Mouse (Mus musculus): ENCODE measurements around the gene Enpp5.
A peak's percentile ranks its signal among the peaks of the same experiment; 100 is the strongest.

The Enpp5 gene

DNA sequence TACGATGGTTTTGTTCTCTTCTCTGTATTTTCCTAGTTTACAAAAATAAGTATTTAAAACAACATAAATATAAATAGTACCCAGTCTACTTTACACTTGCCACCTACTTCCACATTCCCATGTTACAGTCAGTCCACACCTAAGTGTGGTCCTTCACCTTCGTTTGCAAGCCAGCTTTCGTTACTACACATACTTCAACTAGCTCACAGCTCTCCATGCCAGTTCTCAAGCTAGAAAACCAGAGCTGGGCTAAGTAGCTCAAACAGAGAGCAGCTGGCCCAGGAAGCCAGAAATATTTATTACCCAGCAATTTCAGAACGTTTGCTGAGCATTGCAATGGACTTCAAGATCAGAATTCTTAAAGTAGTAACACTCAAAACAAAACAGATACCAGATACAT, 21.9 kb downstream of the Enpp5 start:
- DNase-seq: no peak

DNA sequence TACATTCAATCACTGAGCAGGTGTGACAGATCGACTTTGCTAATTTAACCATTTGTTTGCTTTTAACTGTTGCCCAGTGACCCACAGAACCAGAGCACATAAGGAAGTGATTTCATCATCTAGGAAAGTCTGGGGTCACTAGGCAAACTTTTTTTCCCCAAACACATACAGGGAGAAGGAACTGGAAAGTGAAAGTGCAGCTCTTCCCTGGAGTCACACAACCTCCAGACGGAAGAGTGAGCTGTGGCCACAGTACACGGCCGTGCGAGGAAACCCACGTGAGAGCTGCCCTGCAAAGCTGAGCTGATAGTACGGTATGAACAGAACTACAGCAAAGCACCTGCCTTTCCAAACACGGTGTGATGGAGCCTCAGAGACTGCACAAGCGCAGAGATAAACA, 22.3 kb downstream of the Enpp5 start:
- no peak for DNase-seq

DNA sequence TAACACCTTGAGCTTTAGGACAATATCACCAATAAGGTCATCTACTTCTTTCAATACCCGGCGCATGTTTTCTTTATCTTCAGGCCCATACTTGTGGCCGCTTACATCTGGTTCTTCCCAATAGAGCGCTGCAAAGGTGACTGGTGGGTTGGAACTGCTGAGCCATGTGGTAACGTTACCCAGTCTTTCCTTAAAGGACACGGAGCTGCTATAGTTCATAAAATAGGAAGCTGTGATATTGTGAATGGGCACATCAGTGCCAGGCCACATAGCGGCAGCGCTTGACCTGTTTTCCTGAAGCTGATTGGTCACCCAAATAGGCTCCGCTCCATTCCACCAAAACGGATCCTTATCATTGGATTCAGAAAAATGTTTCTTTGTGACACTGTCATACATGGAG, 23.3 kb downstream of the Enpp5 start:
- DNase-seq: no peak

DNA sequence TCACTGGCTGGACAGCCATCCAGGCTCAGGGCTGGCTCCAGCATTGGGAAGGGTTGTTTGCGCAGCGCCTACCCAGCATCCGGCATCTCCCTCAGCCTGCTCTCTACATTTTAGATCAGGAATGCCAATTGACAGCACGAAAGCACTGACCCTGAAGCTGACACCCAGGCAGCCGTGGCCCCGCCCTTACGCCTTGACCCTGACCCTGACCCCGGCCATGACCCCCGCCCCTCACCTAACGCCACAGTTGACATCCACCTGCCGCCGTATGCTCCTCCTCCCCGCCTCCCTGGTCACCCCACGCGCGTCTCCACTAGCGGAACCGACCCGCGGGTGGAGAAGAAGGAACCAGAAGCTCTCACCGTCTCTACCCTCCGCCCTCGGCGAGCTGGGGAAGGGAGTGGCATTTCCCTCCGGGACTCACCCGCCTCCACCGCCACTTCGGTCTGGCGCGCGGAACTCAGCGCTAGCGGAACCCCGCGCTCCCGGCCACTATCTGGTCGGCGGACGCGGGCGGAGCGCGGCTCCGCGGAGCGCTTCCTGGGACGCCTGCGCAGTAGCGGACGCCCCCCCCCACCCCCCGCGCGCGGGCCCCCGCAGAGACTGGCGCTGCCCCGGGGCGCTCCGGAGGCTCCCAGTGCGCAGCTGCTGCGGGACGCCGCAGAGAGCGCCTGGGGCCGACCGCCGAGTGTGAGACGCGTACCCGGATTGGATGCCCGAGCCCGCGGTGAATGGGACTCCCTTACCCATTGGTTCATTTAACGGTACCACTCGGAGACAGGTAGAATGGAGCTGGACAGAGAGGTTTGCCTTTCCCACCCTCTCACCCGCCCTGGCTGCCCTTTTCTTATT, 26.9 kb downstream of the Enpp5 start, which contains the start of gene Enpp4:
TSS of gene Enpp4 (minus strand) at position 523 of the 852 bp plus-strand sequence.
- peak; percentile 82 to 86 for DNase-seq

DNA sequence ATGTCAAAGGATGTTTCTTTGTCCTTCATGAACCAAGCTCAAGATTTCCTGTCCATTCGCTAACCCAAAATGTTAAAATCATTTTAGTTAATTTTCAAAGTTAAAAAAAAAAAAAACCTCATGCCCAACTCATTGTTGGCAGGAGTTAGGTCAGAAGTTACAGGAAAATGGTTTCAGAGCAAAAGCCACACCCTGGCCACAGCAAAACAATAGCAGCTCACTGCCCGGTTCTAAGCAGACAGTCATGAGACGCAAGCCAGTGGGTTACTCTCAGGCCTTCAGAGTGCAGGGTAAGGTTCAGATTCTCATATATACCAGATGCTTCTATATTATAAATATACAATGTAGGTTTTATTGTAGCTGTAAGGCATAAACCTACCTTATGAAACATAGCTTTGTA, 29.7 kb downstream of the Enpp5 start:
- DNase-seq: no peak

DNA sequence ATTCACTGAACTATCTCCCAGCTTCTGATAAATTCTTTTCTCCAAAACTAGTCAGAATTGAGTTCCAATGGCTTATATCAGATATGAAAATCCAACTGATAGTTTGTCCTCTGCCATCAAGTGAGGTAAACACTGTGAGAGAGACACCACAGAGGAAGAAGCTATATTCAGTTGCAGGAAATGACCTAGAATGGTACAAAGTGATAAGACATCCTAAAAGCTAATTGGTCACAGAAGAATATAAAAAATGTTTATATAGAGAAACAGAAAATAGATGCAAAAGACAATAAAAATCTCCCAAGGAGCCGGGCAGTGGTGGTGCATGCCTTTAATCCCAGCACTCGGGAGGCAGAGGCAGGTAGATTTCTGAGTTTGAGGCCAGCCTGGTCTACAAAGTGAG, 38.0 kb downstream of the Enpp5 start:
- DNase-seq: no peak

DNA sequence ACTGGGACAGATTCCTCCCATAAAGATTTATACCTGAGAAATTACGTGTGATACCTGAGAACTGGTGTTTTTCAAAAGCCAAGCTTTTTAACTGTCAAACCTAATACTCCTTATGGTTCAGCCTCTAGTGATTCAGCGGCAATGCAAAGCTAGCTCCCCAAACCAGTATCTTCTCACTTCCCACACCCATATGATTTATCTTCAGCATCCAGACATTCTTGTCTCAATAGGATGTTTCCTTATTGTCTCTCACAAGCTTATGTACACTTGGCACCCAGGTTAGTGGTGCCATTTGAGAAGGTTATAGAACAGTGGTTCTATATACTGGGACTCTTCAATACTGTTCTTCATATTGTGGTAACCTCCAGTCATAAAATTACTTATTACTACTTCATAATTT, 39.1 kb downstream of the Enpp5 start:
- DNase-seq: no peak

DNA sequence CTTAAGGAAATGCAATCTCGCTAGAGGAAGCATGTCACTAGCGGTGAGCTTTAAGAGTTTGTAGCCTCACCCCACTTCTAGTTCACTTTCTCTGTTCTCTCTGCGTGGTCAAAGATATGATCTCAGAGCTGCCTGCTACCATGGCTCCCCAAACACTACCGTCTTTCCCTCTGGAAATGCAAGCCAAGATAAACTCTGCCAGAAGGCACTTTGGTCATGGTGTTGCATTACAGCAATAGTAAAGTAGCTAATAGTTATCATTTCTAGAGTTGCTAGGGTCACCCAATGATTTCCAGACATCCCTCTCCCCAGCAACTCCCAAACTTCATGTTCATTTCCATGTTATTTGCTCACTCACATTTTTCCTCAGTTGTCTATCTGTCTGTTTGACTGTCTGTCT, 39.6 kb downstream of the Enpp5 start:
- DNase-seq: no peak

DNA sequence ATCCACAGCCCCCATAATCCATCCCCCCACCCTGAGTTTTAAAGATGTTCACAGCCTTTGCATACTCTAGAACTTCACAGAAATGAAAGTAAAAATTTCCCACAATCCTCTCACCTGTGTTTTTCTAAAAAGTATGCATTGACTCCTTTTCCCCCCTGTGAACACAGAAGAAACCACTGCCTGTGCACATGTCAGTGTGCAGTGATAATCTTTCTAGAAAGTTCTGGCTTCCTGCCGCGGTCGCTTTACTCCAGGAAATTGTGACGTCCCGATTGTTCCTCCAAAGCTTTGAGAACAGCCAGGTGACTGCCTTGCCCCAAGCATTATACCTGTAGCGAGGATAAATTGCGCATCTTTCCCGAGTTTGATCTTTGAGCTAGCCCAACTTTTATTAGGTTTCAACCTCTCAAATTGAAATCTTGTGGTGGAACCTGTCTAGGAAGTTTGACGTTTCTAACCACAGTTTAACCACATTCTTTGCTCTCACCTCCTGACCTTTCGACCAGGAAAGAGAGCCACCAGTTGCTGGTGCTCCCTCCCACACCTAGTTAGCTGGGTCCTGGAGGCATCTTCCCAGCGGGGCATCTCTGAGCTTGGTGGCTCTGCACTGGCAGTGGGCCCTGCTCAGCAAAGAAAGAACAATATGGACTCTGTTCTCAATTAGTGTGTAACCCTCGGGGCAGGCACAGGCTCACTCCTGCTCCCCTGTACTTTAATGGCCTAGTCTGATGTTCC, 42.9 kb downstream of the Enpp5 start:
- DNase-seq: no peak

DNA sequence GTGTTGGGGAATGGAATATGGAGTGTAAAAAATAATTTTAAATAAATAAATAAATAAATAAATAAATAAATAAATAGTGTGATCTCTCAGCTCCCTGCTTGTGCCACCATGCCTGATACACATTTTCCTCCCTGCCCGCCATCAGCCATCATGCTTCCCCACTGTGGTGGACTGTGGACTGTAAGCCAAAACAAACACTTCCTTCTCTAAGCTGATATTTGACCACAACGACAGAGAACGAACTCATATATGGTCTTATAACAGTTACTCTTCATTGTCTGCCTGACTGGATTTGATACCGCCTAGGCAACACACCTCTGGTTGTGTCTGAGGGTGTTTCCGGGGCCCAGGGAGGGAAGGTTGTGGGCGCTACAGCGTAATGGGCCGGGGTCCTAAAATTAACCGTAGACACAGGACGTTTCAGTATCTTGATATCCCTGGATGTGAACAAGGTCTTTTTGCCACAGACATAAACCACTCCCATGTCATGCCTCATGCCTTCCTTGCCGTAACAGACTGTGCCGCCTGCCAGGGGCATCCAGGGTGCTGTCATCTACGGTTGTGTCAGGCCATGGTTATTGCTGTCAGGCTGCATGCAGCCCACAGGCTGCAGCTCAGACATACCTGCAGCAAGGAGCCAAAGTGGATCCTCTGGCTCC, 50.6 kb downstream of the Enpp5 start:
- DNase-seq: no peak

DNA sequence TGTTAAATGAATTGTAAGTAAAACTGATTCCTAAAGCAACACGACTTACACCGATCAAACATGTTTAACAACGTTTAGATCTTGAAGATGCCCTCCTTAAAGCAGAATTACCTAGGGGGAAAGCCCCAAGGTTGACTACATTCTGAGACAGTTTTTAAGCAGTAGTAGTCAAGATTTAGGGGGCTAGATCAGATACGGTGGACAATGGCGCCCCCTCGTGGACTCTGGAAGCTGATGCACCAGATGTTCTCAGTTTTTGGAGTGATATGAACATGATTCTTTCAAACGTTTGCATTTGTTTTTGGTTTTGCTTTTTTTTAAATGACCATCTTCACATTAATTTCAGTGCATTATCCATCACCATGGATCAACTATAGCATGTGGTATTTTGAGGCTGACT, 51.8 kb downstream of the Enpp5 start:
- peak; percentile 20 to 31 for DNase-seq

DNA sequence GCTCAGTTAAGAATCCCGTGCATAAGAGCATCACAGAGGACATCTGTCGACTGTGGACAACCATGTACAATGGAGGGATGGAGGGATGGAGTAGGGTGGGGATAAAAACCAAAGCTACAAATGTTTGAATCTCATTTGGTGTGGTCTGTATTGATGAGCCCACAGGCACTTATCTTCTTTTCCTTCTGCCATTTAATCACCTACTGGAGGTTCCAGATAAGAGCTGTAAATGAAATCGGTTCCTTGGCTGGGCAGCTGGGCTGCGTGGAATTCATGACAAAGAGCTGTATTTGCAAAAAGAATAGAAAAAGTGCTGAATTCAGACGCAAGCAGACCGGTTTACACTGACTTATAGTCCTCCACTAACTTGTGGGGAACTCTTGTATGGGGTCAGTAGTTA, 55.5 kb downstream of the Enpp5 start:
- no peak for DNase-seq

DNA sequence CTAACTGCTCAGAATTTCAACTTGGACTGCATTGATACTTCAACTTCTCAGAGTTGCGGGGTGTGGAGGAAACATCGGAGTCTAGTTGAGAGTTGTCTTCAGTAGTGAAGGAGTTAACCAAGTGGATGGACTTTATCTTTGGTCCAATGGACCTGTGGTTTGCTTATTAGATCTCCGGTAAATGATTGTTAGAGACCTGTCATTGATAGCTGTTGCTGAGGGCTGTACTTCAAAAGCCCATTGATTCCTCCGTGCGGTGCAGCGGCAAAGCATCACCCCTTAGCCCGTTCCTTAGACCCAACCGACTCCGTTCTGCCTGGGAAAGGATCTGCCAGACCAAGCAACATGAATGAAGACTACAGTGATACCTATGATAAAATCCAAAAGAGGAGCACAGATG, 55.9 kb downstream of the Enpp5 start:
- no peak for DNase-seq

DNA sequence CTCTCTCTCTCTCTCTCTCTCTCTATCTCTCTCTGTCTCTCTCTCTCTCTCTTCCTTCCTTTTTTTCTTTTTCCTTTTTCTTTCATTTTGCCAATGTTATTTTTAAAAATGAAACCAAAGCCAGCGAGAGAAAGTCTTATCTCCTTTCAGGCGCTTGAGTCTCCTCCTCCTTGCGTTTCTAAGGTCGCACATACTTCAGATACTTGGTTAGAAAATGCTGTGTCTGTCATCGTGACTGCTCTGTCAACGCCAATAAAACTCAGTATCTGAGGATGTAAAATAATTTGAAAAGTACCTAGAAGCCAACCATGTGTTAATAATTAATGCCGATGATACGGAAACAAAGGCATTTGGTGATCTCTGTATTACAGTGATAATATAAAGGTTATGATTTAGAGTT, 57.4 kb downstream of the Enpp5 start:
- DNase-seq: no peak
